Mouse (Mus musculus) kidney, embryonic 15.5 days (tissue): ENCODE results near the gene Lmo2. TPM values are rescaled to one million over a fixed set of nuclear protein-coding genes. Genes with fewer than 3 reads are reported as not detected.

Source experiments
- ATAC-seq: fragments of 200-750 bp; cut with Nextera tagmentation; replicated peaks from 2 replicates; pipeline ENCODE4 v1.8.0; 2017; ENCODE audit warnings: moderate TSS enrichment; ENCODE audit not compliant: low FRiP score
- H3K27ac ChIP-seq: fragments of 300-500 bp; sonication (generic); 2 replicates; pipeline ENCODE4 v1.5.1; 2015; ENCODE audit warnings: mild to moderate bottlenecking, inconsistent platforms
- H3K27me3 ChIP-seq: fragments of 300-500 bp; sonication (generic); 2 replicates; pipeline ENCODE4 v1.6.1; 2015; ENCODE audit warnings: inconsistent platforms
- H3K36me3 ChIP-seq: fragments of 300-500 bp; sonication (generic); 2 replicates; pipeline ENCODE4 v1.6.1; 2015; ENCODE audit warnings: inconsistent platforms
- H3K4me1 ChIP-seq: fragments of 300-500 bp; sonication (generic); 2 replicates; pipeline ENCODE4 v1.6.1; 2015; ENCODE audit warnings: inconsistent platforms
- H3K4me2 ChIP-seq: fragments of 300-500 bp; sonication (generic); 2 replicates; pipeline ENCODE4 v1.6.1; 2015; ENCODE audit warnings: moderate library complexity, mild to moderate bottlenecking, inconsistent platforms
- H3K4me3 ChIP-seq: fragments of 300-500 bp; sonication (generic); replicated peaks from 2 replicates; pipeline ENCODE4 v1.5.1; 2015; ENCODE audit warnings: mild to moderate bottlenecking, inconsistent platforms
- H3K9ac ChIP-seq: fragments of 300-500 bp; sonication (generic); 2 replicates; pipeline ENCODE4 v1.6.1; 2015; ENCODE audit warnings: mild to moderate bottlenecking, inconsistent platforms
- H3K9me3 ChIP-seq: fragments of 300-500 bp; sonication (generic); replicated peaks from 2 replicates; pipeline ENCODE4 v1.6.1; 2016; ENCODE audit warnings: inconsistent platforms
- WGBS: fragments of 180-500 bp; shearing (Covaris S2); methylation state at CpG from one replicate; pipeline ENCODE4 v1.1.7; 2015; ENCODE audit warnings: mixed read lengths; 5-methylcytosine and 5-hydroxymethylcytosine counted together
- polyA plus RNA-seq: library from polyadenylated mRNA; unstranded; fragments of >200 nt; fragmentation: Nextera tagmentation; extraction: Ambion mirVana; gene quantifications from 2 replicates; pipeline ENCODE4 v1.2.1, GENCODE M21; 2015

Gene Lmo2
- 32.1 and 33.3 TPM in 2 replicates for polyA plus RNA-seq

DNA sequence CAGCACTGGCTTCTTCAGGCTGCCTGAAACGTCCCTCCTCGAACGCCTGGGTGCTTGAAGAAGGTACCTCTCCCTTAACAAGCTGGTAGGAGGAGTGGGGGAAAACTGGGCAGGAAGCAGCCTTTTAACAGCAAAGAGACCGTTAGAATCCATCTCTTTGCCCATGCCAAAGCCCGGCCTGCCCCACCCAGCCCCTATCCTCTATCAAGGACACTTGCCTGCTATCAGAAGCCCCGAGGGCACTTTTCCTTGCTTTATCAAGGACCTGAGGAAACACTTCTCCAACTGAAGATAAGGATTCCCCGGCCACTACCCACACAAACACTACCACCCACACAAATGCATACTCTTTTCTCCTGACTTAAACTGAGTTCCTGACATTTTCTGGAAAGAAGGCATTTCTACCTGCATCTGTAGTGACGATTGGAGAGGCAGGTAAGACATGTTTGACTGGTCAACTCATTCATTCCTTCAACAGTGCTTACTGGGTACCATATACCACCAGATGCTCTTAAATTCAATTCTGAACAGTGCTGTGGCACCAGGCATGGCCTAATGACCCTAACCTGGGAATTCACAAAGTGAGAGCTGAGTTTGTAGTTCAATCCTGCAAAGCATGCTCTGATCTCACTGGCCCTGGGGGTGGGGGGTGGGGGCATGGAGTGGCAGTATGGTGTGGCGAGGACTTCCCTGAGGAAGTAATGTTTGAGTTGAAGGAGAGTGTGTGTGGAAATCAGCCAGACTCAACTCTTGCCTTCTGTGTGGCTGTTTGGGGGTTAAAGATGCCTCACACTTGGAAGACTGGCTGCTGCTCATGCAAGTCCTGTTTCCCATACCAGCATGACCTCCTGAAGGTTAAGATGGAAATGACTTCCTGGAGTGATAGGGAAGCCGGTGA is at the start of gene Lmo2:
Gene Lmo2, plus strand, starts transcription at position 338 of the 898 bp plus-strand sequence.
- no peak for ATAC-seq
- 67% methylated on average over 10 of the region's 10 CpGs for WGBS
- no peaks in the 10 kb centered on the region for H3K4me1 ChIP-seq
- H3K36me3 ChIP-seq: no peaks in the 10 kb centered on the region
- H3K9me3 ChIP-seq: no peaks in the 10 kb centered on the region
- H3K27me3 ChIP-seq: no peaks in the 10 kb centered on the region
- no peak within 1 kb of the TSS for H3K4me3 ChIP-seq
- H3K27ac ChIP-seq: no peak within 1 kb of the TSS
- no peak within 1 kb of the TSS for H3K9ac ChIP-seq
- no peak within 1 kb of the TSS for H3K4me2 ChIP-seq

DNA sequence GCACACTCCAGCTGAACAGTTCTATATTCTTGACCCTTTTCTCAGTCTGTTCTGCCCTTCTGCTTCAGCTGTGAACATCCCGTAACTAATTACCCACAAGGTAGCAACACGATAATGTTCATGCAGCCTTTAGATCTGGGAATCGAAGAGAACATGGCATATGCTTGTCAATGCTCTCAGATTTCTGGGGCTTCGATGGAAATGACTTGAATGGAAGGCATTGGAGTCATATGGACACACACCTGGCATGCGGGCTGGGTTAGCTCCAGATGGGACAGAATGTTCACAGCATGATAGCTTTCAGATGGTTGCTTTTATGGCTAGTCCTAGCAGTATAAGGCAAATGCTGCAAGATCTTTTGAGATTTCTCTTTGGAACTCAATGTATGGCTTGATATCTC is 47.2 kb upstream of the Lmo2 start:
- no peak overlapping the region for H3K4me3 ChIP-seq

DNA sequence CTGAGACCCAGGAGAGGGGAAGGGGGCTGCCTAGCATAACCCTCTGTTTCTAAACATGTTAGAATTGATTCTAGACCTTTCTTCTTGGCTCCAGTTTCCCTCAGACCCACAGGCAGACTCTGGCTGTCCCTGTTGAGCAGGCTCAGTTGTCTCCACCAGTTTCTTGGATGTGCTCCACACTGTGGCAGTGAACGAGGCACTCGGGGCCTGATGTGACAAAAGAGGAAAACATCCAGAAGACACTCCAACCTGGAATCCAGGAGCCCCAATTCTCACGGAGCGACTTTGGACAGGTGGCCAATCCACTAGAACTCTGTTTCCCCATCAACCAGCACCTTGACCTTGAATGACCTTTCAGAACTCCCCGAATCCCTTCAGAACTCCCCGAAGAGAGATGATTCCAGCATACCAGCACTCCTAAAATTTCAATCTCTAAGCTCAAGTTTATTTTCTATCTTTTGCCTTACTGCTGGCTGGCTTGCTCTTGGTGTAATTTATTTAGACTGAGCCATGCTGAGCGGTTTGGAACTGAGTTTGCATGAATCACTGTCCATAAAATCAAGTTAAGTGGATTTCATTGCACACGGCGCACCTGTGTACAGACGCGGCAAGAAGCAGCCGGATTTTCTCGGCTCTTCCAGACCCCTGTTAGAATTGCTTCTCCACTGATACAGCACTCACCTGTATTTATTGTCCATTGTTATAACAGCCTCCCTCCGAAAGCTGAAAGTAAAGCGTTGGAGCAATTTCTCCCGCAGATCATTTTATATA is 45.1 kb upstream of the Lmo2 start:
- H3K9me3 ChIP-seq: no peaks in the 10 kb centered on the region
- 83% methylated on average over 16 of the region's 16 CpGs for WGBS
- no peak overlapping the region for H3K4me2 ChIP-seq
- no peaks in the 10 kb centered on the region for H3K4me1 ChIP-seq
- no peaks in the 10 kb centered on the region for H3K27me3 ChIP-seq
- no peak for ATAC-seq
- no peak overlapping the region for H3K9ac ChIP-seq
- no peak overlapping the region for H3K27ac ChIP-seq
- no peak overlapping the region for H3K4me3 ChIP-seq
- H3K36me3 ChIP-seq: no peaks in the 10 kb centered on the region

More for the DNA sequence above, 47.2 kb upstream of the Lmo2 start:
- Histone ChIP-seq H3K36me3 (no peaks in the 10 kb centered on the region), H3K27me3 (no peaks in the 10 kb centered on the region), H3K9me3 (no peaks in the 10 kb centered on the region), H3K9ac (no peak overlapping the region), H3K27ac (no peak overlapping the region), H3K4me1 (peaks cover 5% of the 10 kb centered on the region; the same call in 1 of the 2 replicates), H3K4me2 (no peak overlapping the region)
- 83% methylated on average over 5 of the region's 5 CpGs for WGBS
- ATAC-seq: no peak

DNA sequence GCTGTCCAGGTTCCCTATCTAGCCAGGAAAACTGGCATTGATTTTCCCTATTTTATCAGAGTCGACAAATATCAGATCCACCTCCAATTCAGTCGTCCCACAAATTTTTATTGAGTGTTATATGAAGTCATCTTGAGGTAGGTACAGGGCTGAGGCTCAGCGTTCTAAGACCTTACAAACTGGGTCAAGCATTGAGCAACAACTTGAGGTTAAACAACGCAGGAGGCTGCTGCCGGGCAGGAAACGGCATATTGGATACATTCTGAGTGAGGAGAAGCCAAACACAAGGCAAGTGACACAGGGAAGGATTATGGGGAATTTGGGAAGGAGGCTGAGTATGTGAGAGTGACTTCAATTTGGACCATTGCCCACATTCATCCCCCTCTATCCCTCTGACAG is 44.5 kb upstream of the Lmo2 start:
- ATAC-seq: no peak
- H3K27me3 ChIP-seq: no peaks in the 10 kb centered on the region

DNA sequence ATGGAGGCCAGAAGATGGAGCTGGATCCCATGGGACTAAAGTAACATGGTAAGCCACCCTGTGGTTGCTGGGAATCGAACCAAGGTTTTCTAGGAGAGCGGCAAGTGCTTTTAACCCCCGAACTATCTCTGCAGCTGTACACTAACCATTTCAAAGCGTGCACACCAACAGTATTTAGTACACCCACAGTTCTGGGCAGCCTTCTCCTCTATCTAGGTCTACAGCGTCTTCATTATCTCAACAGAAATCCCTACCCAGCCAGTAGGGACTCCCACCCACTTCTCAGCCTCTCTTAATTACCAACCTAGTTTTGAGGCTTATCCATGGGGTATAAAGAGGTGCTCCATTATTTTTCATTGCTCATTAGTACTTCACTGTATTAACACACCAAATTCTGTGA is 41.7 kb upstream of the Lmo2 start:
- 86% methylated on average over 5 of the region's 5 CpGs for WGBS
- no peak for ATAC-seq

More for the DNA sequence above, 44.5 kb upstream of the Lmo2 start:
- H3K4me1 ChIP-seq: no peaks in the 10 kb centered on the region
- no peak overlapping the region for H3K4me2 ChIP-seq
- no peaks in the 10 kb centered on the region for H3K36me3 ChIP-seq
- no peak overlapping the region for H3K4me3 ChIP-seq
- 80% methylated on average over 6 of the region's 6 CpGs for WGBS
- H3K9ac ChIP-seq: no peak overlapping the region
- H3K9me3 ChIP-seq: no peaks in the 10 kb centered on the region
- H3K27ac ChIP-seq: no peak overlapping the region

GRCm38 (mm10) chr2:103917375-103917774 is 40.4 kb upstream of the Lmo2 start:
- H3K9ac ChIP-seq: no peak overlapping the region
- no peak overlapping the region for H3K27ac ChIP-seq
- no peak for ATAC-seq
- H3K4me3 ChIP-seq: no peak overlapping the region
- H3K36me3 ChIP-seq: no peaks in the 10 kb centered on the region
- H3K4me1 ChIP-seq: no peaks in the 10 kb centered on the region
- no peak overlapping the region for H3K4me2 ChIP-seq
- H3K27me3 ChIP-seq: no peaks in the 10 kb centered on the region
- H3K9me3 ChIP-seq: no peaks in the 10 kb centered on the region
- WGBS: 86% methylated on average over 5 of the region's 5 CpGs

More for the DNA sequence above, 41.7 kb upstream of the Lmo2 start:
- H3K4me3 ChIP-seq: no peak overlapping the region
- no peak overlapping the region for H3K27ac ChIP-seq
- no peaks in the 10 kb centered on the region for H3K4me1 ChIP-seq
- no peak overlapping the region for H3K9ac ChIP-seq
- no peaks in the 10 kb centered on the region for H3K36me3 ChIP-seq
- no peaks in the 10 kb centered on the region for H3K27me3 ChIP-seq
- H3K4me2 ChIP-seq: no peak overlapping the region
- no peaks in the 10 kb centered on the region for H3K9me3 ChIP-seq

GRCm38 (mm10) chr2:103918375-103918774 is 39.4 kb upstream of the Lmo2 start:
- no peaks in the 10 kb centered on the region for H3K36me3 ChIP-seq
- 84% methylated on average over 2 of the region's 2 CpGs for WGBS
- ATAC-seq: no peak
- no peak overlapping the region for H3K27ac ChIP-seq
- no peaks in the 10 kb centered on the region for H3K9me3 ChIP-seq
- no peaks in the 10 kb centered on the region for H3K4me1 ChIP-seq
- H3K4me2 ChIP-seq: no peak overlapping the region
- H3K27me3 ChIP-seq: no peaks in the 10 kb centered on the region
- H3K9ac ChIP-seq: no peak overlapping the region
- no peak overlapping the region for H3K4me3 ChIP-seq

DNA sequence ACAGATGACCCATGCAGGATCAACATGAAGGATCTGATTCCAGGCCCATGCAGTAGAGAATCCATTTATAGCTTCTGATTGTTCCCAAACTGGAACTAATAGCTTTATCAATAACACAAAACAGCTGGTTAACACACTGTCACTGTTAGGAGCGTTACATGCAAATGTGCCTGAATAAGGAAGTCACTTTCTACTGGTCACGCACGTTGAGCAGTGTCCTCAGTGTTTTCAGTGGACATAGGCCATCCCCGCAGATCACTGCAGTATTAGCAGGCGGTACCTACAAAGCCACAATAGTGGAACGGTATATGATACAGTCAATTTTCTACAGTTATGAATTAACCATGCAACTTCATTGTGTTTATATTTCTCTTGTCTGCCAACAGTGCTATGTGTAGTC is 38.3 kb upstream of the Lmo2 start:
- WGBS: 88% methylated on average over 6 of the region's 6 CpGs
- no peak overlapping the region for H3K27ac ChIP-seq
- no peak overlapping the region for H3K4me2 ChIP-seq
- ATAC-seq: no peak
- no peaks in the 10 kb centered on the region for H3K9me3 ChIP-seq
- no peaks in the 10 kb centered on the region for H3K4me1 ChIP-seq
- no peaks in the 10 kb centered on the region for H3K36me3 ChIP-seq
- H3K27me3 ChIP-seq: no peaks in the 10 kb centered on the region
- H3K9ac ChIP-seq: no peak overlapping the region
- H3K4me3 ChIP-seq: no peak overlapping the region

DNA sequence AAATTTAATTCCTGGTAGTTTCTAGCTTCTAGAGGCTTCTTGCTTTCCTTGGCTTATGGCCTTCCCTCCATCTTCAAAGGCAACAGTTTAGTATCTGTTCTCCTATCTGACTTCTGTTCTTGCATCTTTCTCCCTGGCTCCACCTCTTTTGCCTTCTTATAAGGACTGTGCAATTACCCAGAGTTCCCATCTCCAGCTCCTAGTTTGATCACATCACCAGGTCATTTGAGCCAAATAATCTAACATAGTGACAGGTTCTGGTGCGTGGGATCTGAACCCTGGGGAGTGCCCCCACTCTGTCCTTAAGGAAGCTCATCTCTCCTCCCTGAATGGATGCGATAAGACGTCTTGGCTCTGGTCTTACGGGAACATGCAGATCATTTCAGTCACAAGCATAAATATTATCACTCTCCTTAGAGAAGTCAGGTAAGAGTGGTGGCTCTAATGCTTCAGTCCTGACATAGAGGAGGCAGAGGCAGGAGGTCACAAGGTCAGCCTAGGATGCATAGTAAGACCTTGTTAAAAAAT is 31.1 kb upstream of the Lmo2 start:
- 0 out of 2 replicates have a peak, but pooled peaks cover 3% of the 10 kb centered on the region for H3K27me3 ChIP-seq
- ATAC-seq: no peak

GRCm38 (mm10) chr2:103927610-103928145 is 30.1 kb upstream of the Lmo2 start:
- 0 out of 2 replicates have a peak, but pooled peaks cover 4% of the 10 kb centered on the region for H3K27me3 ChIP-seq
- peaks cover 16% of the 10 kb centered on the region for H3K4me1 ChIP-seq
- no peak overlapping the region for H3K9ac ChIP-seq
- no peak overlapping the region for H3K4me3 ChIP-seq
- 38% methylated on average over 1 of the region's 1 CpGs for WGBS
- no peak overlapping the region for H3K4me2 ChIP-seq
- H3K9me3 ChIP-seq: no peaks in the 10 kb centered on the region
- no peaks in the 10 kb centered on the region for H3K36me3 ChIP-seq
- peak; percentile 67 for ATAC-seq
- no peak overlapping the region for H3K27ac ChIP-seq

More for the DNA sequence above, 31.1 kb upstream of the Lmo2 start:
- Histone ChIP-seq H3K4me1 (peaks cover 16% of the 10 kb centered on the region), H3K9ac (no peak overlapping the region), H3K36me3 (no peaks in the 10 kb centered on the region), H3K4me3 (no peak overlapping the region), H3K27ac (no peak overlapping the region), H3K4me2 (no peak overlapping the region), H3K9me3 (no peaks in the 10 kb centered on the region)
- WGBS: 87% methylated on average over 4 of the region's 4 CpGs

DNA sequence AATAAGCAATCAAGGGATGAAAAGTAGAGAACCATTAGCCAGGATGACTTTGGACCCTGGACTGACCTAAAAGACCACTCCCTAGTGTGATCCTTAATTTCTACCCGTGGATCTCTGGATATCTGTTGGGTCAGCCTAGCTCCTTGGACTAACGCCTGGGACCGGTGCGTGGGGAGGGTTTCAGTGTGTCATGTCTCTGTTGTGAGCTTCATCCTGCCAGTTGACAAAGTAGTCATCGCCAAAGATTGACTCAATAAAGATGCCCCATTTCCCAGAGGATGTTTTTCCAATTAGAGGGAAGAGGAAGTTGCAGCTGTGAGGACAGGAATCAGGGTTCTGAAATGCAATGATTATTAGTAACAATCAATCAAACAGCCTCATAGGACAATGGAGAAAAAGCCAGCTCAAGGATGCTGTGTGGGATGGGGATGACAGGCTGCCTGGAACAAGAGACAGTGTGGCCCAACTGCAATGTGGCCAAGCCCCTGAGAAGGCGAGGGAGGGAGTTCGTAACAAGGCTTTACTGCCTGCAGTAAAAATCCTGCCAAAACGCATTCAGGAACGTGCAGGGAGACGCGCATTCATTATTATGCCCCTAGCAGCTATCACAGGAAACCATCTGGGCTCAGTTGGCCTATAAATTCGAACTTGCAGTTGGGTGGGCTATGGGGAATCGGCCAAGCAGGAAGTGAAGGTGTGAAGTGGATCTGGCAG is 27.3 kb upstream of the Lmo2 start:
- no peak overlapping the region for H3K4me2 ChIP-seq
- ATAC-seq: no peak
- H3K9me3 ChIP-seq: no peaks in the 10 kb centered on the region
- H3K36me3 ChIP-seq: no peaks in the 10 kb centered on the region
- 35% methylated on average over 13 of the region's 13 CpGs for WGBS
- H3K4me1 ChIP-seq: peaks cover 21% of the 10 kb centered on the region
- no peak overlapping the region for H3K4me3 ChIP-seq
- no peak overlapping the region for H3K27ac ChIP-seq
- no peak overlapping the region for H3K9ac ChIP-seq
- H3K27me3 ChIP-seq: 0 out of 2 replicates have a peak, but pooled peaks cover 4% of the 10 kb centered on the region
